Mouse (Mus musculus): ENCODE measurements around the gene Abcb11. TPM values are rescaled to one million over a fixed set of nuclear protein-coding genes. Genes with fewer than 3 reads are reported as not detected.
A peak's percentile ranks its signal among the peaks of the same experiment; 100 is the strongest.
"Not testable (repeated sequence)": the region's sequence is repeated elsewhere in the genome, so short reads cannot be mapped to it uniquely, and the experiment has no call there.

Gene Abcb11
- polyA plus RNA-seq (2015; fragmentation: Nextera tagmentation; extraction: Ambion mirVana): 0.07 and 0.30 TPM in 2 replicates

DNA sequence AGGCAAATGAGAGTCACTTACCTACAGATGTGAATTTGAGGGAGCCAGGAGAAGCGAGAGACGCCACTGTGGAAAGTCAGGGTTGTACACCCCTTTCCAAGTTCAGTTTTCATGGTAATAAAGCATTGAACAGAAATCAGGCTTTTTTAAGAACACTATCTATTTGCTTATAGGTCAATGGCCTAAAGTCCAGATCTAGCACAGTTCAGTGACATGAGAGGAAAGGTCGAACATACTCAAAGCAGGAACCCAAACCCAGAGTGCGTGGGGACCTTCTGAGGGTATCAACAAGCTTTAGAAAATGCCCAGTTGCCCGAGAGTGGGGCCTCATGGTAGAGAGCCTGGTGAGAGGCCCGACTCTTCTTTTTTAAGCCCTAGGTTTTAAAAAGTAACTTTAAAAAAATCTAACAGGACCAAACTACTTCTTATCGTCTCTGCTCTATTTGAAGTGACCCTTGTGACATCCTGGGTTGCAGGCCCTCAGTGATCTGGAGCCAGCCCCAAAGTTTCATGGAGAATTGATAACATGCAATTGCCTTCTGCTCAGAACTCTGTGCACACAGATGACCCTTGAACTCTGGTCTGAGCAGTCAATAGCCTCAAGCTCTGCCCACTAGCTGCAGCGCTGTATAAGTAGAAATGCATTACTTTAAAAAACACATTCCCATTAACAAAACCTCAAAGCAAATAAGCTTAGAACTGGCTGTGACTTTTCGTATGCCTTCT is at the start of gene Abcb11:
TSS of gene Abcb11 (minus strand) at position 121 of the 726 bp plus-strand sequence.
- DNase-seq (ENCODE audit: low spot score): no peak

DNA sequence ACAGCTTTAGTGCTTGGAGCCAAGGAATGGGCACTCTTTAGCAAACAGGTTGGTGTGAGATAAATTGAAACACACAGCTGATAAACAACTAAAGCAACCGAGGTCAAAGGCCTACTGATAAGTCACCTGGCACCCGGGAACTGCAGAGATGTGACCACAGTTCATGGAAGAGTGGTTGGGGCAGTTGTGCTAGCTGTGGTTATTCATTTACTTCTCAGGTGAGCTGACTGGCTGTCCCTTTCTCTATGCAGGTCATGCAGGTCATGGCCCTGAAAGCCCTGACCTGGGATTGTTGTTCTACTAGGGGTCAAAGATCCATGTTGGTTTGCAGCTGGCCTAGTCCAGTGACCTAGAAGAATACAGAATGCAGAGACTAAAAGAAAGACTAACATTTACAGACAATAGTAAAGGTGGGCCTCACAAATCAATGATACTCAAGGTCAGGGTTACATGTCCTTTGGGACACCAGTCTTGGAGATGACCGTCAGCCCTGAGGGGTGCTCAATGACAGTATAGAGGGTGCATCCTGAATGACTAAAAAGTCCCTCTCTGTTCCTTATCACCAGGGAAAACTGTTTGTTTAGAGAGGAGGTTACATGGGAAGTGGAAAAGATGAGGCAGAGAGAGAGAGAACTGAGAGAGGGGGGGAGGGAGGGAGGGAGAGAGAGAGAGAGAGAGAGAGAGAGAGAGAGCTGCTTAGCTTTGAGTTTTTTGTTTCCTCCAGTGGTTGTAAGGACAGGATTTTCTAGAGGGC is 43.9 kb upstream of the Abcb11 start:
- DNase-seq (ENCODE audit: low spot score): no peak

DNA sequence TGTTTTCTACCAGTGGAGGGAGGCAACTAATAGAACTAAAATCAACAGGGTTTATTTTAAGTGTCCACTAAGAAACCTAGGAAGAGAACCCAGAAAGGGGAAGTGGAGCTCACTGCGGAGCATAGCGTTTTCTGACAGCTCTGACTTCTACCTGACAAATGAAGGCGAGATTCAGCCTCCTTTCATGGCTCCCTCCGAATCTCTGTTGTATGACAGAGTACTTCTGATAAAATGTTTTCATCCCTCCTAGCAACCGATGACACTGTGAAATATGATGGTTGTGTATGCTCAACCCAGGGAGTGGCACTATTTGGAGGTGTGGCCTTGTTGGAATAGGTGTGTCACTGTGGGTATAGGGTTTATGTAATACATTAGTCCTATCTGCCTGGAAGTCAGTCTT is 40.4 kb upstream of the Abcb11 start:
- DNase-seq (ENCODE audit: low spot score): no peak

DNA sequence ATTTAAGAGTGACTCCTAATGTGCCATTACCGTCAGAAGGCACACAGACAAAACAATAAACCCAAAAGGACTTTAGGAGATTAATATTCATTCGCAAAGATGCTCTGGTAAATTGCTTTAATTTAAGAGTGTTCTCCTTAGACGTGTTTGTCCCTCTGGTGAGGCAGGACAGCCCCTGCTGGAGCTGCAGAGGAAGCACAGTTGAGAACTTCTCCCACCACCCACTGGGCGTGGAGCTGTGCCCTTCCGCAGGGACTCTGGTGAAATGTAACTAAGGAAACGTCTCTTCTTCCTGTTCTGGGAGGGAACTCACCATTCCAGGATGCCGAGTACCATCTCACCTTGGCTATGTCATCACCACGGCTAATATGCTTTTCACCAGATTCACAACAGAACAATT is 39.3 kb upstream of the Abcb11 start:
- DNase-seq (ENCODE audit: low spot score): no peak

DNA sequence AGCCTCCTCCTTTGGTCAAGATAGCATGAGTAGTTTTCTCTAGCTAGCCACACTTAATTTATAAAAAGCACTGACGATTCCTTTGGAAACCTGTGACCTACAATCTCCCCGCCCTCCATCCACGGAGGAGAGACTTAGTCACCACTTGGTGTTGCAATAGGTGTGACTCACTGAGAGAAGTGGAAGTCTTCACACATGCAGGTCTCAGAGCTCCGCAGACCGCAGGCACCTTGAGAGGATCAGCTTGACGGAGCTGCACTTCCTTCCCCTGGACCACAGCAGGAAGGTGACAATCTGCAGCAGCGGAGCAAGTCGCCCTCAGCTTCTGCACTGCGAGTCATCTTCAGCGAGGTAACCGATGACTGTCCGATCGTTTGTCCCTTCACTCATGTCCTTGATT is 37.9 kb upstream of the Abcb11 start, which contains the start of gene Dhrs9:
TSS of gene Dhrs9 (plus strand) at position 165 of the 400 bp plus-strand sequence.
- DNase-seq (ENCODE audit: low spot score): peak; percentile 13

DNA sequence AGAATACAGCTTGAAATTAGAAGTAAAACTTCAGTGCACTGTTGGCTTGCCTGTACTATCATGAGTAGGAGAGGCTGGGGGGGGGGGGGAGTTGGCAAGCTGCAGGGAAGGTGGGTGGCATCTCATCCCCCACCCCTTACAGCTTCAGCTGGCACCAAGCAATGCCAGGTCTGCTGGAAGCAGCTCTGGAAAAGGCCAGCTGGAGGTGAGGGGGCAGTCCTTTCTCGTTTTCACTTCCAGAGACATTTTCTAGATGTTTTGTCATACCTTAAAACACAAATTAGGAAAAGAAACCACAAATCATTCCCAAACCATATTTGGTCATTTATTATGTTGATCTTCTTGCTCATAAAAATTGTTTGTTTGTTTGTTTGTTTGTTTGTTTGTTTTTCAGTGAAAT is 37.4 kb upstream of the Abcb11 start:
- DNase-seq (ENCODE audit: low spot score): no peak

DNA sequence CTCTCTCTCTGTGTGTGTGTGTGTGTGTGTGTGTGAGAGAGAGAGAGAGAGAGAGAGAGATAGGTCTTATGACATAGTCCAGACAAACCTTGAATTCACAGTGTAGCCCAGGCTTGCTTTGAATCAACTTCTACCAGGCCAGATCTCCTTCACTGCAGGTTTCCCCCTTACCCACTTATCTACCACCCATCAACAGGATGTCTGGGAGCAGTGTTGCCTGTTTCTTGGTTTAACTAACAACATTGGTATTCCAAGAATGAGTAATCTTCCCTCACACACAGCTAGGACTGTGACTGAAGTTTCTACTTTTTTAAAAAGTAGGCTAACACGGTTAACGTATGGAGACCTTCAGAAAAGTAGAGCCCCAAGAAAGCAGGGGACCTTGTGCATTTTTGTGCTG is 34.4 kb upstream of the Abcb11 start:
- no peak for DNase-seq (ENCODE audit: low spot score)

DNA sequence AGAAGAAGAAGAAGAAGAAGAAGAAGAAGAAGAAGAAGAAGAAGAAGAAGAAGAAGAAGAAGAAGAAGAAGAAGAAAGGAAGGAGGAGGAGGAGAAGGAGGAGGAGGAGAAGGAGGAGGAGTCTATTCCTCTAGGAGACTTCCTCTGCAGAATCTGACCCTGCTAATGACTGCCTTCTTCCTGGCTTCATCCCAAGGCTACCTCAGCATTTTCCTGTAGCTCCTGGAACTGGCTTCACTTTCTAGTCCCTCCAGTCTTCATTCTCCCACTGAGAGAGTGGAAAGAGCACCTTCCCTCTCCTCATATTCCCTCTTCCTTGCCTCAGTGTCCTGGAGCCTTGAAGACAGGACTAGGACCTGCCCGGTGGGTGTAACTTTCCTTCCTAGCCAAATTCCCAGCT is 22.9 kb upstream of the Abcb11 start:
- no peak for DNase-seq (ENCODE audit: low spot score)

DNA sequence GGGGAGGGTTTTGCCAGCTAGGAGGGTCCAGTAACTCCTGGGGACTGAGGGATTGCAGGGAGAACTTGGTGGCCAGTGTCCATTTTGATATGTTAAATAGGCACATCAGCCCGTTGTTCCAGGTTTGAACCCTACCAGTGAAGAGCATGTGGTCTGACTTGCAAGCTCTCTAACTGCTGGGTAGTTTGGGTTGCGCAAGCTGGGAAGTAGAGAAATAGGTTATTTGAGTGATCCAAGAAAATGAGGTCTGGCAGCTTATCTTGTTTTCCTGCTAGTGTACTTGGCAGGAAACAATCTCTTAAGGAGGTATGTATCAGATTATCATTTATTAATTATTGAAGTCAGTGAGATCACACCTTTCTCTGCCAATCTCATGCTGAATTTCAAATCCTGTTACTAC is 22.4 kb upstream of the Abcb11 start:
- DNase-seq (ENCODE audit: low spot score): no peak

DNA sequence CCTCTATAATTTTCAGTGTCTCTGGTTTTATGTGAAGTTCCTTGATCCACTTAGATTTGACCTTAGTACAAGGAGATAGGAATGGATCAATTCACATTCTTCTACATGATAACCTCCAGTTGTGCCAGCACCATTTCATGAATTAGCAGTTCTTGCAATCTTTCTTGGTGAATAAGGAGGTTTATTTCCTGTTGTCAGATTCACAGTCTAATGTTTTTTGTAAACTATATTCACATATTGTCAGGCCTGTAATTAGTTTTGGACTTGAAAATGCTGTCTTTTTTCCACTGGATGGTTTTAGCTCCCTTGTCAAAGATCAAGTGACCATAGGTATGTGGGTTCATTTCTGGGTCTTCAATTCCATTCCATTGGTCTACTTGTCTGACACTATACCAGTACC is 13.0 kb upstream of the Abcb11 start:
- not testable (repeated sequence) for DNase-seq (ENCODE audit: low spot score)

DNA sequence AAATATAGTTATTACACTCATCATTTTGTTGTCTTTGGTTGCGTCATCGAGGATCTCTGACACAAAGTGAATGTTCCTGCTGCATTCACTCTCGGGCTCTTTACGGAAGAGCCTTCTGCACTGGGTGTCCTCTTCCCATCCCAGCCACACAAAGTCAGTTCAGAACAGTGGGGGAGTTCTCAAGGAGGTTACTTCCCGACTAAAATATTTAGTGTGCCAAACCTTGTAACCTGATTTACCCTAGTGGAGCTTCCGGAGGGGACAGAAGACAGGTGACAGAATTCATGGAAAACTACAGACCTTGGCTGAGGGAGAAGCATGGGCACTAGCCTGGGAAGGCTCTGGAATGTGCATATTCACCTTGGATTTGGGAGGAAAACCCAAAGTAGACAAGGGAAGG is 910 bp downstream of the Abcb11 start:
- DNase-seq (ENCODE audit: low spot score): no peak

DNA sequence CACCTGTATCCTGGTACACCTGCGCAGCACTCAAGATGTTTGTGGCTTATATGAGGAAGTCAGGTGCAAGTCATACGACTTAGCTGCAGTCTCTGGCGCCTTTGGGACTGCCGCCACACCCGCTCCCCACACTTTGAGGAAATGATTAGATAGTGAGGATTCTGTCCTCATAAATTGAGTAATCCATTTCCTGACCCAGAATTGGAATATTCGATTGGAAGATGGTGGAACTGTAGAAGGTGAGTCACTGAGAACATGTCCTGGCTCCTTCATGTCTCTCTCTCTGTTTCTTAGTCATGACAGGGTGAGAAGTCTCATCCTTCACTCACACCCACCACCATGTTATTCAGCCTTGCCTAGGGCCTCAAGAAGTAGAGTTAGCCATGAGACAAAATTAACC is 10.9 kb downstream of the Abcb11 start:
- not testable (repeated sequence) for DNase-seq (ENCODE audit: low spot score)

DNA sequence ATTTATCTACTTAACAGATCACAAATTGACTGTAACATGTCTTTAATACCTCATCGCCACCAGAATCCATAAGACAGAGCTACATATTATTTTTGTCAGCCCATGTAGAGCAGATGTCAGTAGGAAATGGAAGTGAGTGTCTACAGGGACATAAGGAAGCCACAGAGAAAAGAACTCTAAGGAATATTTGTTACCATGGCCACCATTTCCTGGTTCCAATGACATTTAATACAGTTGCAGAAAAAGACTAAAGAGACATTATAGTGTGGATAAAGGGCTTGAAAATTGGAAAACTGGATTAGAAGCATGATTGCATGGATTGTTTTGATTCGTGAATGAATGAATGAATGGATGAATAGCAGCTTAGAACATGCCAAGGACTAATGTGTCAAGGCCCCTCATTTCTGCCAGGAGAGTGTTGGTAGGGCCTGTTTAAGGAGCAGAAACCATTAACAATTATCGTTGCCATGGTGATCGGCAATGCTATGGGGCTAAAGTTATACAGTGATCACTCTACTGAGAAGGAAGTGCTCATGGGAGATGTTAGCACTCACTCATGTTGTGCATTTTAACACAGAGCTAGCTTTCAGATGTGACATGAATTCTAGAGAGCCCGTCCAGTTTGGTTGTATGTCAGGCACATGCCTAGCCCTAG is 13.8 kb downstream of the Abcb11 start:
- DNase-seq (ENCODE audit: low spot score): no peak

DNA sequence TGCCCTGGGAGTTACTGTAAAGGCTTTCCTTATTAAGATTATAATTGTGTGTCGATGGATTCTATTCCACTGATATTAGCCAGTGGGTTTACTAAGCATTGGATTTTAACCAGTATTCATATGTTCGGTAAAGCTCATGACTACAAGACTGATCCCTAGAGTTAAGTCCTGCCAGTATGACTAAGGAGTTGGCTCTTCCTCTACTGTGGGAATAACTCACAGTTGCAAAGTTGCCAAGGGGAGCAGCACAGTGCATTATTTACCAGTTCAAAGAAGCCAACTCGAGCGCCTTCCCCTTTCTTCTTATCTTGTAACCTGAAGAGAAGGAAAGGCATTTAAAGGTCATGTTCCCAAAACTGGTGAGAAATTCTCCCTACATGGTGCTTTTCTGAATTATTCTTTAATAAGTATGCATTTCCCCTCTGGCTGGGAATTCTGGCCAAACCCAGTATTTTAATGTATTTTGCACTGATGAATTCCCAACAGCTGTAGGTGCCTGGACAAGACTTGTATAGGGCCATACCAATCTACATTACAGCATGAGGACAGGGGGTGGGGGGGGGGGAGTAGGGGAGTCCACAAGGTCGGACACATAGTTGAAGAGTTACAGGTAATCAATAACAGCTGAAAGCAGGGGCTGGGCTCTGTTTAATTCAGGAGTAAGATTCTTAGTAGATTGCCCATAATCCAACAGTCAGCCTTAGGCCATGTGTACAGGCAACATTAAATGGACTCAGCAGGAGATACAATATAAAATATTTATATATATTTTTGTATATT is 17.3 kb downstream of the Abcb11 start:
- DNase-seq (ENCODE audit: low spot score): no peak

DNA sequence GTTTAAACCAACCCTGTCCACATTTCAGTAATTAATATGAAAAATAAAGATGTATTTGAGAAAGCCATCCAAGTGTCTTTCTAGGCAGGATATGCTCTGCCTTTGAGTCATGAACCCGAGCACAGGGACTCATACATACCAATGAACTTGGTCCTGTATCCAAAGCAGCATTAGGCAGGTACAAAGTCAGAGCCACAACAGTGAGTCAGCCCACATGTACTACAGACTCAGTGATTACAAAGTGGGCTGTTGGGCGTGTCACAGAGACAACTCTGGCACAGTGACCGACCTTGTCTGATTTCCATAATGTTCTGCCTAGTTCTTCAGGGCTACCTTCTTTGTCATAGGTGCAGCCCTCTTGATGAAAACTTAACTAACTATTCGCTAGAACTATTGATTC is 19.4 kb downstream of the Abcb11 start:
- no peak for DNase-seq (ENCODE audit: low spot score)

DNA sequence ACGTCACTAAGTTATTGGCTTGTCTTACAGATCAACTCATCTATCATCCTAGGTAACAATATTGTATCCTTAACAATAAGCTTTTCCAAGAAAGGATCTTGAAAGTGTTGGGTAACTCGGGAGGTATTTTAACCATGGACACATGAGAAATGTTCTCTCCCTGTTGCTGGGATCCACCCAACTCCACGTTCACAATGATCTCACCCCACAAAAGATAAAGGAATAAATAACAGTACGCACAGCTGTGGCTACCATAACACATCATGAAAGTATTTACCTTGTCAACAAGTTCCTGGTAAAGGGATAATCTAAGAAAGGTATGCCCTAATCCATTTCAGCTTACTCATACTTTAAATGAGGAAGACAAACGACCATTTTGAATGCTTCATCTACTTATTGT is 21.0 kb downstream of the Abcb11 start:
- no peak for DNase-seq (ENCODE audit: low spot score)

DNA sequence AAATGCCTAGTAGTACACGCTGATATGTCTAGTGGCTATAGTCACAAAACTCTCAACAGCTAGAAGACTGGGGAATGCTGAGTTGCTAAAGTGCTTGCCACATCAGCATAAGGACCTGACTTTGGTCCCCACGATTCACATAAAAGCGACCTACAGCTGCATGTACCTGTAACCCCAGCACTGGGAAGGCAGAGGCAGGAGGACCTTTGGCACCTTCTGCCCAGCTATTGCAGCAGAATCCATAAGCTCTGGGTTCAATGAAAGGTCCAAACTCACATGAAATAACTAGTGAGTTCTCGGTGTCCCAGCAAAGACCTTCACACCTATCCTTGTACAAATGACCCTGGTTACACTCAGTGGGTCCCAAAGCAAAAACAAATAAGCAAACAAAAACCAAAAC is 31.1 kb downstream of the Abcb11 start:
- no peak for DNase-seq (ENCODE audit: low spot score)

DNA sequence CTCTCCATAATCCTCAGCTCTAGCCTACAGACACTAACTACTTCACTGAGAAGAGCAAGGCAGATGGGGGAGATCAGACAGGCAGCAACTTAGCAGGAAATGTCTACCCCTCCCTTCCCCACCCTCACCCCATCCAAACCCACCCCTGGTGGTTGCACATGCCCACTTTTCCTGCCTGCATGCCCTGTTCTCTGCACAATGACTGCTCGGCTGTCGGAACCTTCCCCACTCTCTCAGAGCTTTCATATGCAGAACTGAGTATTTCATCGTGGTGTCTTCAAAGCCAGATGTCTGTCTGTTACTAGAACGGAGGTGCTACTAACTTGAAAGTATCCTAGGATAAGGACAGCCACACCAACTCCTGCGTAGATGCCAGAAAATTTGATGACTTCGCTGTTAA is 34.3 kb downstream of the Abcb11 start:
- DNase-seq (ENCODE audit: low spot score): no peak

DNA sequence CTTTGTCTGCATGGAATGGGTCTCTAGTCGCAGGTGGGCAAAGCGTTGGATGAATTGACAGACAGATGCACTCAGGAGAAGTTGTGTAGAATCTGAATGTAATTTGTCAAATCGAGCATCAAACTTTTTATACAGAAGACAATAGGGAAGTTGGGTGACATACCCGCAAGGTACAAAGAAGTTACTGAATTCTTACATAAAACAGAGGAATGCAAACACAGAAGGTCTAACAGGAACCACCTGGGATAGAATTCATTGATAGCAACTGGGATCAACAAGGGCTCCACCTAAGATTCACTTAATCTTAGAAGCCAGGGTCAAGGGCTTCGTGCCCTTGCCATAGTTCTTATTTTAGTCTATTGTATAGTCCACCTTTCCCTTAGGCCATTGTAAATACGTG is 41.8 kb downstream of the Abcb11 start:
- DNase-seq (ENCODE audit: low spot score): not testable (repeated sequence)

DNA sequence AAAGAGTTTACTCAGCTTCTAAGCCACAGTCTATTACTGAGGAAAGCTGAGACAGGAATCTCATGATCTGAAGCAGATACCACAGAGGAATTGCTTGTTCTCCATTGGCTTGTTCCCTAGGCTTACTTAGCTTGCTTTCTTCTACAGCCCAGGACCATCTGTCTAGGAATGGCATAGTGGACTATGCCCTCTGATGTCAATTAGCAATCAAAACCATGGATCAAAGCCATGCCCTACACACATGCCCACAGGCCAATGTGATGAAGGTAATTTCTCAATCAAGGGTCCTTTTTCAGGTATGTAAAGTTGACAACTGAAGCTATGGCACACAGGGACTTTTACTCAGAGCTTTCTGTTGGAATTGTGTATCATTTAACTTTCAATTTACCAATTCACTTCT is 47.9 kb downstream of the Abcb11 start:
- no peak for DNase-seq (ENCODE audit: low spot score)

DNA sequence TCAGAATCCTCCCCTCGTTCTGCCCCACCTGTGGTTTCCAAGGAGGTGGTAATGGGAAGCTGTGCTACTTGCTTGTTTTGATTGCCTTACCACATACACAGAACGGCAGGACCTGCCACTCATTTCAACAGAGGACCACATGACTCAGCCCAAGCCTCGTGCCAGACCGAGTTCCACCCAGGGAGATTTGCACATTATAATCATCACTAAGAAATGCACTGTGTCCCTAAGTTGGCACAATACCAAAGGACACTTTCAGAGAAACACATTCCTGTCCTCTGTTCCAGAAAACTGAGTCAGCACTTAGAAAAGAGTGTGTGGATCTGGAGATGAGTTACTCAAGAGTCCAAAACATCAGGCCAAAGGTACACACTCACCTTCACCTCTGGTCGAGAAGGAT is 53.4 kb downstream of the Abcb11 start:
- DNase-seq (ENCODE audit: low spot score): no peak

DNA sequence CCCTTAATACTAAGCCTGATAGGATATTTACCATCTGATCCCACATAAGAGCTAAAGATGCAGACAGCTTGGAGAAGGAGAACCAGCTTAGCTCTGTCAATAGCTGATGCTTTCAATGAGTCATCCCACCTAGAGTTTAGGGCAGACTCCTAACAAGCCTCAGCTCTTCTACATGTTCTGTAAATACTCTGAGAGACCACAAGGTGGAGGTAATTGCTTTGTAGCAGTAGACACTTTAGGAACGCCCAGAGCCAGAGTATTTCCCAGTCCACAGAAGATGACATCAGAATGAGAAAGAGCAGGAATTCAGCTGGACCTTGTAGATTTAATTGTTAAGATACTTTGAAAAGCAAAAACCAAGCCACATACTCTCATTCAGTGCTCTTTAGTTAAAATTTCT is 66.5 kb downstream of the Abcb11 start:
- no peak for DNase-seq (ENCODE audit: low spot score)
